Mouse (Mus musculus): ENCODE data around the gene Ilf3.

Gene Ilf3

GRCm38 (mm10) chr9:21438219-21438618 is 70.5 kb downstream of the Ilf3 start:
- in situ Hi-C loops (cut with MboI) = no loop called here

- in situ Hi-C loops (cut with MboI) = no loop called here
Measured at GRCm38 (mm10) chr9:21439456-21439855, 71.8 kb downstream of the Ilf3 start.

GRCm38 (mm10) chr9:21439914-21440313 is 72.2 kb downstream of the Ilf3 start:
- in situ Hi-C loops (cut with MboI) = no loop called here

- in situ Hi-C loops (cut with MboI) = no loop called here
Measured at GRCm38 (mm10) chr9:21440387-21440786, 72.7 kb downstream of the Ilf3 start.

- in situ Hi-C loops (cut with MboI) = no loop called here
Measured at GRCm38 (mm10) chr9:21443853-21444252, 76.2 kb downstream of the Ilf3 start.

GRCm38 (mm10) chr9:21444574-21444973 is 76.9 kb downstream of the Ilf3 start:
- in situ Hi-C loops (cut with MboI) = no loop called here

GRCm38 (mm10) chr9:21445081-21445744 is 77.5 kb downstream of the Ilf3 start:
- in situ Hi-C loops (cut with MboI) = no loop called here

GRCm38 (mm10) chr9:21447778-21448177 is 80.1 kb downstream of the Ilf3 start:
- in situ Hi-C loops (cut with MboI) = no loop called here

- in situ Hi-C loops (cut with MboI) = no loop called here
Measured at GRCm38 (mm10) chr9:21449710-21450109, 82.0 kb downstream of the Ilf3 start.

GRCm38 (mm10) chr9:21450270-21450669 is 82.6 kb downstream of the Ilf3 start:
- in situ Hi-C loops (cut with MboI) = no loop called here

- in situ Hi-C loops (cut with MboI) = no loop called here
Measured at GRCm38 (mm10) chr9:21451391-21451790, 83.7 kb downstream of the Ilf3 start.

GRCm38 (mm10) chr9:21451870-21452269 is 84.2 kb downstream of the Ilf3 start:
- in situ Hi-C loops (cut with MboI) = no loop called here

- in situ Hi-C loops (cut with MboI) = no loop called here
Measured at GRCm38 (mm10) chr9:21453003-21453402, 85.3 kb downstream of the Ilf3 start.

- in situ Hi-C loops (cut with MboI) = no loop called here
Measured at GRCm38 (mm10) chr9:21453459-21453858, 85.8 kb downstream of the Ilf3 start.

- in situ Hi-C loops (cut with MboI) = no loop called here
Measured at GRCm38 (mm10) chr9:21454556-21454955, 86.9 kb downstream of the Ilf3 start.

Data from mature B cell (primary cell).